Mouse (Mus musculus) megakaryocyte, embryonic 14.5 days (primary cell): ENCODE data around the gene Sort1.

Experiments
- FLI1 ChIP-seq: IDR thresholded peaks from 2 replicates; pipeline ENCODE4 v1.6.1; 2012; ENCODE audit warnings: low read length, inconsistent platforms, mixed read lengths
- GATA1 ChIP-seq: IDR thresholded peaks from 3 replicates; pipeline ENCODE4 v1.6.1; 2012; ENCODE audit warnings: mixed read lengths, low read length, inconsistent platforms, borderline replicate concordance

- TF ChIP-seq GATA1 (no peak), FLI1 (no peak)
Observed at GRCm38 (mm10) chr3:108358445-108358844, 74.6 kb downstream of the Sort1 start.
